Mouse (Mus musculus): ENCODE measurements at regions not wholly inside any gene's neighbourhood (a gene's known extent, or its start where the extent isn't known, plus 50 kb on each side); places are given as distances from the start of the nearest gene placed in this dataset.

- no peak overlapping the region for H3K27ac ChIP-seq (ENCODE audit: insufficient read depth, low read length)
- no peak overlapping the region for H3K4me3 ChIP-seq (ENCODE audit: insufficient read depth, low read length)
- TF ChIP-seq POLR2A (IDR thresholded peaks at IDR 0.05; ENCODE audit: low read depth, low read length) (no peak), CTCF (IDR thresholded peaks at IDR 0.05; ENCODE audit: borderline replicate concordance, insufficient read depth, low read length) (no peak)
- no peaks in the 10 kb centered on the region; the same call in 1 of the 2 replicates for H3K4me1 ChIP-seq (ENCODE audit: control insufficient read depth, insufficient read depth, low read length)
Observed at GRCm38 (mm10) chr11:52568794-52569193, 172.6 kb downstream of the 9530068E07Rik start.

GRCm38 (mm10) chr11:52569759-52570158 is 173.5 kb downstream of the 9530068E07Rik start:
- no peaks in the 10 kb centered on the region; the same call in 1 of the 2 replicates for H3K4me1 ChIP-seq (ENCODE audit: control insufficient read depth, insufficient read depth, low read length)
- no peak overlapping the region for H3K4me3 ChIP-seq (ENCODE audit: insufficient read depth, low read length)
- H3K27ac ChIP-seq (ENCODE audit: insufficient read depth, low read length), result no peak overlapping the region
- no peak for TF ChIP-seq POLR2A (IDR thresholded peaks at IDR 0.05; ENCODE audit: low read depth, low read length)
- TF ChIP-seq CTCF (IDR thresholded peaks at IDR 0.05; ENCODE audit: borderline replicate concordance, insufficient read depth, low read length), result no peak

- H3K4me1 ChIP-seq (ENCODE audit: control insufficient read depth, insufficient read depth, low read length), result no peaks in the 10 kb centered on the region
- no peak overlapping the region for H3K4me3 ChIP-seq (ENCODE audit: insufficient read depth, low read length)
- TF ChIP-seq CTCF (IDR thresholded peaks at IDR 0.05; ENCODE audit: borderline replicate concordance, insufficient read depth, low read length), result peak; percentile 7; the same call in 1 of the 2 replicates
- TF ChIP-seq POLR2A (IDR thresholded peaks at IDR 0.05; ENCODE audit: low read depth, low read length), result no peak
- no peak overlapping the region for H3K27ac ChIP-seq (ENCODE audit: insufficient read depth, low read length)
Observed at GRCm38 (mm10) chr11:52578471-52578870, 182.2 kb downstream of the 9530068E07Rik start.

- no peaks in the 10 kb centered on the region for H3K4me1 ChIP-seq (ENCODE audit: control insufficient read depth, insufficient read depth, low read length)
- TF ChIP-seq POLR2A (IDR thresholded peaks at IDR 0.05; ENCODE audit: low read depth, low read length) (no peak), CTCF (IDR thresholded peaks at IDR 0.05; ENCODE audit: borderline replicate concordance, insufficient read depth, low read length) (no peak)
- H3K27ac ChIP-seq (ENCODE audit: insufficient read depth, low read length), result no peak overlapping the region
Observed at GRCm38 (mm10) chr11:52579764-52580377, 183.6 kb downstream of the 9530068E07Rik start.

GRCm38 (mm10) chr11:52591596-52592180 is 172.7 kb upstream of the Fstl4 start:
- no peaks in the 10 kb centered on the region for H3K4me1 ChIP-seq (ENCODE audit: control insufficient read depth, insufficient read depth, low read length)
- no peak overlapping the region for H3K4me3 ChIP-seq (ENCODE audit: insufficient read depth, low read length)
- TF ChIP-seq CTCF (IDR thresholded peaks at IDR 0.05; ENCODE audit: borderline replicate concordance, insufficient read depth, low read length), result no peak
- TF ChIP-seq POLR2A (IDR thresholded peaks at IDR 0.05; ENCODE audit: low read depth, low read length), result no peak
- no peak overlapping the region for H3K27ac ChIP-seq (ENCODE audit: insufficient read depth, low read length)

More at GRCm38 (mm10) chr11:52579764-52580377, 183.6 kb downstream of the 9530068E07Rik start:
- H3K4me3 ChIP-seq (ENCODE audit: insufficient read depth, low read length), result no peak overlapping the region

- Histone ChIP-seq H3K4me1 (ENCODE audit: control insufficient read depth, insufficient read depth, low read length) (no peaks in the 10 kb centered on the region), H3K27ac (ENCODE audit: insufficient read depth, low read length) (no peak overlapping the region), H3K4me3 (ENCODE audit: insufficient read depth, low read length) (no peak overlapping the region)
- TF ChIP-seq POLR2A (IDR thresholded peaks at IDR 0.05; ENCODE audit: low read depth, low read length) (no peak), CTCF (IDR thresholded peaks at IDR 0.05; ENCODE audit: borderline replicate concordance, insufficient read depth, low read length) (no peak)
Observed at GRCm38 (mm10) chr11:52594092-52594491, 170.3 kb upstream of the Fstl4 start.

GRCm38 (mm10) chr11:52601196-52601595 is 163.2 kb upstream of the Fstl4 start:
- Histone ChIP-seq H3K4me1 (ENCODE audit: control insufficient read depth, insufficient read depth, low read length) (no peaks in the 10 kb centered on the region), H3K4me3 (ENCODE audit: insufficient read depth, low read length) (no peak overlapping the region), H3K27ac (ENCODE audit: insufficient read depth, low read length) (no peak overlapping the region)
- TF ChIP-seq POLR2A (IDR thresholded peaks at IDR 0.05; ENCODE audit: low read depth, low read length) (no peak), CTCF (IDR thresholded peaks at IDR 0.05; ENCODE audit: borderline replicate concordance, insufficient read depth, low read length) (no peak)

GRCm38 (mm10) chr11:52602061-52602561 is 162.3 kb upstream of the Fstl4 start:
- H3K4me3 ChIP-seq (ENCODE audit: insufficient read depth, low read length), result no peak overlapping the region
- H3K27ac ChIP-seq (ENCODE audit: insufficient read depth, low read length), result no peak overlapping the region
- H3K4me1 ChIP-seq (ENCODE audit: control insufficient read depth, insufficient read depth, low read length), result no peaks in the 10 kb centered on the region
- TF ChIP-seq POLR2A (IDR thresholded peaks at IDR 0.05; ENCODE audit: low read depth, low read length) (no peak), CTCF (IDR thresholded peaks at IDR 0.05; ENCODE audit: borderline replicate concordance, insufficient read depth, low read length) (no peak)

GRCm38 (mm10) chr11:52602796-52603195 is 161.6 kb upstream of the Fstl4 start:
- Histone ChIP-seq H3K27ac (ENCODE audit: insufficient read depth, low read length) (no peak overlapping the region), H3K4me3 (ENCODE audit: insufficient read depth, low read length) (no peak overlapping the region), H3K4me1 (ENCODE audit: control insufficient read depth, insufficient read depth, low read length) (no peaks in the 10 kb centered on the region)
- TF ChIP-seq POLR2A (IDR thresholded peaks at IDR 0.05; ENCODE audit: low read depth, low read length) (no peak), CTCF (IDR thresholded peaks at IDR 0.05; ENCODE audit: borderline replicate concordance, insufficient read depth, low read length) (no peak)

GRCm38 (mm10) chr11:52610681-52611165 is 153.7 kb upstream of the Fstl4 start:
- TF ChIP-seq CTCF (IDR thresholded peaks at IDR 0.05; ENCODE audit: borderline replicate concordance, insufficient read depth, low read length) (no peak), POLR2A (IDR thresholded peaks at IDR 0.05; ENCODE audit: low read depth, low read length) (no peak)
- Histone ChIP-seq H3K4me3 (ENCODE audit: insufficient read depth, low read length) (no peak overlapping the region), H3K4me1 (ENCODE audit: control insufficient read depth, insufficient read depth, low read length) (no peaks in the 10 kb centered on the region), H3K27ac (ENCODE audit: insufficient read depth, low read length) (no peak overlapping the region)

All from embryonic fibroblast, embryonic 13.5 days (primary cell).